Mouse (Mus musculus) erythroid progenitor cell, adult 5-6 weeks (primary cell): ENCODE data around the gene Hmcn2. TPM values are rescaled to one million over a fixed set of nuclear protein-coding genes. Genes with fewer than 3 reads are reported as not detected.

ENCODE experiments used
- ATAC-seq: replicated peaks from 2 replicates; pipeline ENCODE4 v1.8.0; 2016; ENCODE audit warnings: moderate number of reproducible peaks, mild to moderate bottlenecking, moderate TSS enrichment, inconsistent platforms; ENCODE audit not compliant: poor library complexity, low FRiP score, severe bottlenecking
- total RNA-seq, 2 experiments: library from RNA; stranded (forward) in 1 of 2; stranded (reverse) in 1 of 2; fragments of 150-400 nt in 1 of 2; fragments of 186-747, 209-891 nt in 1 of 2; gene quantifications; 2 replicates each; pipeline versions ENCODE4 v1.2.3 to v1.2.4; 2015 to 2017; ENCODE audit warnings: low replicate concordance in 2 of 2

Gene Hmcn2
- total RNA-seq, 2 experiments from 2014 or later: not detected

DNA sequence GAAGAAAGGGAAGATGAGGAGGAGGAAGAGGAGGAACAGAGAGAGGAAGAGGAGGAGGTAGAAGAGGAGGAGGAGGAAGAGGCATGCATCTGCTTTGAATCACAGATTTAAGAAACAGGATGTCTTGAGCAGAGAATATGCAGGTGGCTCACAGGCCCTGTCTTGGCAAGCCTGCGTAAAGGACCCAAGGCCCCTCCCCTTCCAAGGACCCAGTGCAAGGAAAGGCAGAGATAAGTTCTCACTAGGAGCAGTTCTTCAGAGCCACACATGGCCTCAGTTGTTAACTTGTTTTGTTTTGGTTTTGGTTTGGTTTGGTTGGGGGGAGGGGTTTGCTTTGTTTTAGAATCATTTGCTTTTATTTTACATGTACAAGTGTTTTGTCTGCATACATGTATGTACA lies 137.3 kb downstream of the Hmcn2 start:
- ATAC-seq: no peak

DNA sequence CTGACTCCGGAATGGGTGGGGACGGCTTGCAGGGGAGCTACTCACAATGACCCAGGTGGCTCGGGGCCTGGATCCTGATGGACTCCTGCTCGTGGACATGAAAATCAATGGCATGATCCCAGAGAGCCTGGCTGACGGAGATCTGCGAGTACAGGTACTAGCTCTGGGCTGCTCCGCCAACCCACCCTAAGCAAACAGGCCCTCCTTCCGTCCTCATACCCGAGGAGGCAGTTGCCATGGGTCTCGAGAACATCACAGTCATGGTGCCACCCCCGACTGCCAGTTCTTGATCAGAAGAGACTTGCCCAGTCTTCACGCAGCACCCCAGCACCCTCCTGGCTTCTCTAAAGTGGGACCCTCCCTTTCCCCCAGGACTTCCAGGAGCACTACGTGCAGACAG lies 138.8 kb downstream of the Hmcn2 start:
- no peak for ATAC-seq

DNA sequence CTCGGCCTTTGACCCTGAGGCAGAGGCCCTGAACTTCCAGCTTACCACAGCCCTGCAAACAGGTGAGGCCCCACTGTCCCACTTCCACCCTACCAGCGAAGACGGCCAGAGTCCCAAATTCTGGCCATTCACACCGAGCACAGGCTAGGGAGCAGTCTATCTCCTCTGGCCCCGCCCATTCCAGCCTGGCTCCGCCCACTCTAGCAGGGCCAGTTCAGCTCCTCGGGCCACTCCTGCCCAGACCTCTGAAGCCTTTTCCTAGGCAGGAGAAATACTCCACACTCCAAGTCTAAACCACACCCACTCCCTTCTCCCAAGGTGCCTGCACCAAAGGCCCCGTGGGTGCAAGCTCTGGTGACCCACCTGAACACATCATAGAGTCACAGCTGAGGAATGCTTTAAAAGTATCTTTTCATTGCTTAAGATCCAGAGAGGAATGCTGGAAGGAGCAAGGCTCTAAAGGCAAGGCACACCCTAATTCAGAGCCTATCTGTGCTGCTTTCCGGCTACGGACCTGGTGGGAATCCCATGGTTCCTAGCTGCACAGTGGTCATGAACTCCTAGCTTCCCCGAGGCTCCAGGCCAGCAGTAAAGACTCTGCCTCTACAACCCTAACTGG lies 139.5 kb downstream of the Hmcn2 start:
- no peak for ATAC-seq

DNA sequence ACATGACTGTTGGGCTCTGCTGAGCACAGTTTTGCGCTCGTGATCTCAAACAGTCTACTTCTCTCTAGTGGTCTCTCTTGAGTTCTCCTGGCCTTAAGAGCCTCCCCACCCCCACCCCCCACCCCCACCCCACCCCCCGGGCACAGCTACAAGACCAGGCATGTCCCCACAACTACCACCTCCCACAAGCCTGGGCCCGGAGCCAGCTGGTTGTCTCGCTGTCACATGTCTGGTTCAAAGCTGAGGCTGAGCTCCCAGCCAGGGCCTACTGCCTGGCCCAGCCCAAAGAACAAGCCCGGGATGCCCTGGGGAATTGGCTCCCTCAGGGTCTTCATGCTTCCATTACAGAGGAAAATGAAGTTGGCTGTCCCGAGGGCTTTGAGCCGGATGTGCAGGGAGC lies 140.1 kb downstream of the Hmcn2 start:
- no peak for ATAC-seq

DNA sequence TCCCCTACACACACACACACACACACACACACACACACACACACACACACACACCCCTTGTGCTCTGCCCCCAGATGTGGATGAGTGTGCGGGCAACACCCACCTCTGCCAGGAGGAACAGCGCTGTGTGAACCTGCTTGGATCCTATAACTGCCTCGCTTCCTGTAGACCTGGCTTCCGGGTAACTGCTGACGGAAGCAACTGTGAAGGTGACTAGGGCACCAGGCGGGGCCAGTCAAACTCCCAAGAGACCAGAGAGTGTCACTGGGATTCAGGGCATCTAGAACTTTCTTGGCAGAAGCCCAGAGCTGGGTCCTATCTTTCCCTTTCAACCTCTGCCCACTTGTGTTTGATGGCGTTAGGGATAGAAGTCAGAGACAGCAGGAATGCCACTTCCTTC lies 141.2 kb downstream of the Hmcn2 start:
- ATAC-seq: no peak

DNA sequence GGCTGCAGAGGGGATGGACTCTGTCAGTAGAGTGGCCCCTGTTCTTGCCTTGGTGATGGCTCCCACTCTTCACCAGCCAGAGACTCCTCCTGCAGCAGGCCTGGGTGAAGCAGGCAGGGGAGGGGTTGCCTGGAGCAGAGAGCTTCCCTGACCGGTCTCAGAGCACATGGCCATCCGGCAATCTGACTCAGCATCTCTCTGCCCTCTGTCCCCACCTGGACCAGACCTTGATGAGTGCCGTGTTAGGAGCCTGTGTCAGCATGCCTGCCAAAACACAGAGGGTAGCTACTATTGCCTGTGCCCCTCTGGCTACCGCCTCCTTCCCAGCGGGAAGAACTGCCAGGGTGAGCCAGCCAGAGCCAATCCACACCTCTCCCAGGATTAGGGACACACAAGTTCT lies 144.2 kb downstream of the Hmcn2 start:
- no peak for ATAC-seq

DNA sequence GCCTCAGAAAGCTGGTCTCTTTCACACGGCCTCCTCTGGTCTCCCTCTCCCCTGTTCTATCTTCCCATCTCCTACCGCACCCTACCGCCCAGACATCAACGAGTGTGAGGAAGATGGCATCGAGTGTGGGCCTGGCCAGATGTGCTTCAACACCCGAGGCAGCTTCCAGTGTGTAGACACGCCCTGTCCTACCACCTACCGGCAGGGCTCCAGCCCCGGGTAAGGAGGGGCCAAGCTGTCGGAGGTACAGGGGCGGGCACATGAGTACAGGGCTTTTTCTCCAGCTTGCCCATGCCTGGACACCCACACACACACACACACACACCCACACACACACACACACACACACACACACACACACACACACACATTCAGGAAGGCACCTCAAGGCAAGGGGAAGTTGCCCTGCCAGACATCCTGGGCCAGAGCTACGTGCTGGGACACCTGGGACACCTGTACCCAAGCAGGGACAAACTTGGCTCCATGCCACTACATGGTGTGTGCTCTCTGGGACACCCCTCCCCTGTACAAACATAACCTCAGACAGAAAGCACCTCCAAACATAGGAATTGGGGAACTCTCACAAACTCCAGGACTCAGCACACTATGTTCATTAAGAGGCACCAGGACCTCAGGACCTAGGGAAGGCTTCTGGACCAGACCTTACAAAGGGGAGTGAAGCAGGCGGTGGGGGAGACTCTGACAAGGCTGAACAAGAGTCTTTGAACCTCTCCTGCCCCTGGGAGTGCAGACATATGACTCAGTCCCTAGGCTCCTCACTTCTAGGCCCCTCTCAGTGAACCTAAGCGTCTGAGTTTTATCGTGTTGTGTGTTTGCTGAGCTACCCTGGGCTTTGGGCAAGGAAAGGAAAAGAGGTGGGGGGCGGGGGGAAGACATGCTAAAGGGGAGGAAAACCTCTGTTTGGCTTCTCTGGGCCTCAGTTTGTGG lies 145.0 kb downstream of the Hmcn2 start:
- ATAC-seq: no peak

DNA sequence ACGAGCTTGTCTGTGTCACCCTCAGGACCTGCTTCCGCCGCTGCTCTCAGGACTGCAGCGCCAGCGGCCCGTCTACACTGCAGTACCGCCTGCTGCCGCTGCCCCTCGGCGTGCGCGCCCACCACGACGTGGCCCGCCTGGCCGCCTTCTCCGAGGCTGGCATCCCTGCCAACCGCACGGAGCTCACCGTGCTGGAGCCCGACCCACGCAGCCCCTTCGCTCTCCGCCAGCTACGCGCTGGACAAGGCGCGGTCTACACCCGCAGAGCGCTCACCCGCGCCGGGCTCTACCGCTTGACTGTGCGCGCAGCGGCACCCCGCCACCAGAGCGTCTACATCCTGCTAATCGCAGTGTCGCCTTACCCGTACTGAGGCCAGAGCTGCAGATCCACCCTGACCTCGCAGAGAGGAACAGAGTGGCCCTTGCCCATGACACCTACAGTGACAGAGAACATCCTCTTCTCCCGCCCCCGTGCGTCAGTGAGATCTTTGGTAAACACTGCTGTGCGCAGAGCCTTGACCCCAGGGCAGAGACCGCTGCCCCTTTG lies 145.9 kb downstream of the Hmcn2 start:
- no peak for ATAC-seq

DNA sequence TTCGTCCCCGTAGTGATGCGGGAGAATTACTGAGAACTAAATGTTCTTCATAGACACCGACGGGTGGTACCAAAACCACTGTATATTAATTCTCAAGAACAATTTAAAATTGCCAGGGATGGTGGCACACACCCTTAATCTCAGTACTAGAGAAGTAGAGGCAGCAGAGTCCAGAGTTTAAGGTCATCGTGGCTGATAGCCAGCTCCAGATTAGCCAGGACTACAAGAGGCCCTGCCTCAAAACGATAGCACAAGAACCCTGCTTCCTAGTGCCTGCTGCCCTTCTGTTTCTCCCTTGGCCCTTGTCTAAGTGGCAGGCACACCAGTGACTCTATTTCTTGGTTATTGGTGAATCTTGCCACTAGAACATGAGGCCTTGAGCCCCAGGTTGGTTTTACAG lies 146.7 kb downstream of the Hmcn2 start:
- ATAC-seq: no peak

DNA sequence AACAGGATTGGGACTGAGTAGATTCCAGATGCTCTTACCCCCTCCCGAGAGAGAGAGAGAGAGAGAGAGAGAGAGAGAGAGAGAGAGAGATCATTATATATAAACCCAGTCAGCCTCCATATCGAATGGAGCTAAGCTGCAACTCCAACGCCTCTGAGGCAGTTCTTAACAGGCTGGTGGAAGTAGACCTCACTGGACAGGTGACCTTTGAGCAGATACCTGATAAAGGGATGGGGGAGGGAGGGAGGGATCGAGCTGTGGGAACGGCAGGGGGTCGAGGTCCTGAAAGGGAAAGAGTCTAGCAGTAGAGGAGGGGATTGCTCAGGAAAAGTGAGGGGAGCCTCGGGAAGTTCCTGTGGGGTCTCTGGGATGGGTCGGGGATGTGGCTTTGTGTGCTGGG lies 147.8 kb downstream of the Hmcn2 start:
- no peak for ATAC-seq

DNA sequence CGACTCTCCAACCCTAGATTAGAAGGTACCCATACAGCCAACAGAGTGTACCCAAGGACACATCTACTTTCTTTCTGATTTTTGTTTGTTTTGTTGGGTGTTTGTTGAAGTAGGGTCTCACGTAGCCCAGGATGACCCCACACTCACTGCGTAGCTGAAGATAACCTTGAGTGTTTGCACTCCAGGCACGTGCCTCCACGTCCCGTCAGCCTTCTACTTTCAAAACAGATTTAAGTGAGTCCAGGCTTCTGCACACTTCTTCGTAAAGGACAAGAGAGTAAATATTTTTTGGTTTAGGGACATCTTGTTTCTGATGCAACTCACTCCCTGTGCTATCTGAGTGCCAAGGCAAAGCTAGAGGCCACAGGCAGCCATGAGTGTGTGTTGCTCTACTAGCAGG lies 149.0 kb downstream of the Hmcn2 start:
- no peak for ATAC-seq

DNA sequence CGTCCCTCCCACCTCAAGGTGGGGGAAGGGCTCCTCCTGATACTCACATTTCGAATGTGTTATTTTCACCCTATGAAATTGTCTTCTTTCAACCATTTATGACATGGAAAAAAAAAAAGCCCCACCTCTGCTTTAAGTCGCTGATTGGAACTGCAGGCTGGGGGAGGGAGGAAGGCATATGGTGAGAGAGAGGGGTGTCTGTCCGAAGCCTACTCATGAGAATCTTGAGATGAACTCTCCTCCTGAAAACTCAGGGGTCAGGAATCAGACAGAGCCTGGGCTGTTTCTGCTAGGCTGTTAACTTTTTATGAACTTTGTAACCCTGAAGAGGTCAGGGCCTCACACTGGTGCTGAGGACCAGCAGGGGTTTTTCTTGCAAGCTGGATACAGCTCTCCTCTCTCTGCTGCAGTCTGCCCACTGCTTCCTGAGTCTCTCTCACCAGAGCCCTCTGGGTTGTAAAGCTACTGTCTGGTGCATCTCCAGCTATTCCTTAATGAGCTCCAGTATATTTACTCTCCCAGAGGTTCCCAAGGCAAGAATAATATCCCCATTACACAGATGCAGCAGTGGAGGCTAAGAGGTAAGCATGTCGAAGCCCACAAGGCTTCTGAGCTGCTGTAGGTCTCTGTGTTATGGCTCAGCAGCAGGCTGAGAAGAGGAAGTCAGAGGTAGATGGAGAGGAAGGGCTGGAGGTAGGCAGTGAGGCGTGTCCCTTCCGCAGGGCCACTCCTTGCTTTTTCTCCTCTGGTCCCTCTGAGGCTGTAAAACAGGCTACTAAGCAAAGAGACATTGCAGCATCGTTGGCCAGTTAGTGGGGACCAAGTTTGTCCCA lies 149.7 kb downstream of the Hmcn2 start:
- ATAC-seq: no peak

DNA sequence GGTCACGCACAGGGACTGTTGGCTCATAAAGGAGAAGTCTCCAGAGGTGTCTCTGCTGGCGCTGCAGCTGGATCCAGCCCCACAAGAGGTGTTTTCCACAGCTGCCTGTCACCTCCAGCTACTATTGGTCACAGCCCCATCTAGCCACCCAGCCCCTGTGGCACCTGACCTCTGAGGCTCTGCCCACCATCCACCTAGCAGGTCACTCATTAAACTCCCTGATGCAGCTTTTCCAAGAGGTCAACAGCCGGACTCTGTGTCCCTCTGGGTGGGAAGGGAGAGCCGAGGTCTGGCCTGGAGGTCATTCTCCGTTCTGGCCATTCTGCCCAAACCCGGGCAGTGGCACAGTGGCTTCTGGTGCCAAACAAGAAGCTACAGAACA lies 150.3 kb downstream of the Hmcn2 start:
- ATAC-seq: no peak

DNA sequence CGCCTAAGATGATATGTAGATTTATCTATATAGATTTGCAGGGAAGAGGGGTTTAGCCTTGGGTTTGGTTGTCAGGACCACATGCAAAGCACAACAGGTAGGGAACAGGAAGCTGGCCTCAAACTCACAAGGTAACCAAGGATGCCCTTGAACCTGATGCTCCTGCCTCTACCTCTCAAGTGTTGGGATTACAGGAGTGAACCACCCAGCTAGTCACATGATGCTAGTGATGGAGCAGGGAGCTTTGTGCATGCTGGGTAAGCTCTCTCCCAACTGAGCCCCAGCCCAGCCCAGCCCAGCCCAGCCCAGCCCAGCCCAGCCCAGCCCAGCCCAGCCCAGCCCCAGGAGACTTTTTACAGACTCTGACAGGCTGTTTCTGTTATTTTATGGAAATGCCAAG lies 153.2 kb downstream of the Hmcn2 start:
- no peak for ATAC-seq

DNA sequence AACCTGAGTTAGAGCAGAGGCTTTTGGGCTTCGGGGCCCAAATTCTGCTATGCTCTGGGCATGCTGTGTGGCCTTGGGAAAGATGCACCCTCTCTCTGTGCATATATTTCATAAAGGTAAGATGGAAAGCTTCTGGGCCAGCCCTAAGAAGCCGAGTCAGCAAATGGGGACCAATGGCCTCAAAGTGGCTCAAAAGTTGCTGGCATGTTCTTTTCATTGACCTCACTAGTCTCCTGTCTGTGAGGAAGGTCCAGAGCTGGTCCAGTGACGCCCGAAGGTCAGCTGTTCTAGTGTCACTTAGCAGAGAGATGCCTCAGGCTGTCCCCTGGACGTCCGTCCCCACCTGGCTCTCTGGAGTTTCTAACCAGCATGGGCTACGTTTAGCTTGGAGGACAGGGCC lies 154.6 kb downstream of the Hmcn2 start:
- no peak for ATAC-seq

DNA sequence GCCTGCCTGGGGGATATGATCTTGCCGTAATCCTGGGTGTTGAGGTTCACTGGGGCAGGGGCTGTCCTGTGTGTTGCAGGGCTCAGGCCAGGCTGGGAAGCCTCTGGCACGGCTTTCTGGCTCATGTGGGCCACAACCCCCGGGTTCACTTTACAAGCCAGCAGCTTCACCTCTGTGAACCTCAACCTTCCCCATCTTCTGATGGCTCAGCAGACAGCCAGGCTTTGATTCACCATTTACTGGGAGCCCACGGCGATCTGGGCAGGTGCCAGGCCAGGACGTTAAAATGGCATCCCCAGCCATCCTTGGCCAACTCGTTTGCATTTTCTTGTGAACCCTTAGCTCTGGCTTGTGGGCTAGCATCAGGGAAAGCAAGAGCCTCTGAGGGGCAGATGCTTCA lies 155.3 kb downstream of the Hmcn2 start:
- no peak for ATAC-seq

DNA sequence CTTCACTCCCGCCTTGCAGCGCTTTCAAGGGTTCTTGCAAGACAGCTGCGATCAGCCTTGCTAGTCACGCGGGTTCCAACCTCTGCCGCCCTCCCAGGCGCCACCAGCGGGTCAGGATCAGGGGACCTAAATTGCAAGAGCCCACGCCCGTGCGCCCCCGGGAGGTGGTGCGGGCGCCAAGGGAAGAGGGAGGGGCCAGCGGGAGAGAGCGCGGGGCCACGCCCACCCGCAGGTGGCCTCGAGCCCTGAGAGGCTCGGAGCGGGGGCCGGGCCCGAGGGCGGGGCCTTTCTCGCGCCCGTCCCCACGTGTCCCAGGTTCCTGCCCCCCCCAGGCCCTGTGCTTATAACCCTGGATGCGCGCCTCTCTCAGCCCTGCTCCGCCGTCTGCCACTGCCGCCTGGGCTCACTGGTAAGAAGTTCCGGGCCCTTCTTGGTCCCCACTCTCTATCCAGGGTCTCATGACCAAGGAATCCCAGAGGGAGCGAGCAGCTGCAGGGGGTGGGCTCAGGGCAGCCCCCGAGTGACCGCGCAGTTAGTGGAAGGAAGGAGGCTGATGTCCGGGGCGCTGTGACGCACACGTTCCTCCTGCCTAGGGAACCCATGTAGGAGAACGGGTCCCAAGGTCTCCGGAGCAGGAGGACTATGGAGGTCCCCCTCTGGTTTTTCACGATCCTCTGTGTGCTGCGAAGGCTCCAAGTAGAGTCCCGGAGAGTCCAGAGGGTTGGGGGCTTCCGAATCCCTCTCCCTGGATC lies 155.9 kb downstream of the Hmcn2 start, which contains the start of gene Ass1:
Ass1 (plus strand) TSS at position 277 of the 752 bp plus-strand sequence.
- 0 out of 2 replicates have a peak, but pooled peaks have one; percentile 21 for ATAC-seq

DNA sequence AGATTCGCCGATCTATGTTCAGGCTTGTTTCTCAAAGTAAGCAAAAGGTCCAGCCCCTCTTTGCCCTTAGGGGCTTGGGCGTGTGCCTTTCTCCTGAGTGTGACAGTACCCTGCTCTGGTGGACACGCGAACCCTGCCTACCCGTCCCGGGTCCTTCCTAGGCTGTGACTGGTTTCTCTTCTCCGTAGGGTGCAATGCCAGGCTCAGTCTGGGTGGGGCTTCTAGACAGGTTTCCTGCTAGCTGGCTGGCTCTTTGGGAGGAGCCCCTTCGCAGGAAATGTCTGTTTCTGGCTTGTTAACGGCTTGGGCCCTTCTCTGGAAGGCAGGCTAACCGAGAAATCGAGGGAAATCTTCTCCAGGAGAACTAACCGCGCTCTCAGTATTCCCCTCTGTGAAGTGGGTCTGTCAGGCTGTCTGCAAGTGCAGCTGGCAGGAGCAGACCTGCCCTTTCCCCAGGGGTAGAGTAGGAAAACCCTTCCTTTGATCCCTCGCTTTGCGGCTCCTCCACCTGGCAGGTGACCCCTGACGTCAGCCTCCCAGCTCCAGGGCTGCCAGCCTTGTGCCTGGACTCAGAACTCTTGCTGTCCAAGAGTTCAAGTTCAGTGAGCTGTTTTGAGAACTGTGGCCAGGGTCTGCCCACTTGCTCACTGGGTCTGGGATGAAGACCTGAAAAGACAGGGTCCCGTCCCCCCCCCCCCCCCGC lies 156.6 kb downstream of the Hmcn2 start:
- ATAC-seq: no peak

DNA sequence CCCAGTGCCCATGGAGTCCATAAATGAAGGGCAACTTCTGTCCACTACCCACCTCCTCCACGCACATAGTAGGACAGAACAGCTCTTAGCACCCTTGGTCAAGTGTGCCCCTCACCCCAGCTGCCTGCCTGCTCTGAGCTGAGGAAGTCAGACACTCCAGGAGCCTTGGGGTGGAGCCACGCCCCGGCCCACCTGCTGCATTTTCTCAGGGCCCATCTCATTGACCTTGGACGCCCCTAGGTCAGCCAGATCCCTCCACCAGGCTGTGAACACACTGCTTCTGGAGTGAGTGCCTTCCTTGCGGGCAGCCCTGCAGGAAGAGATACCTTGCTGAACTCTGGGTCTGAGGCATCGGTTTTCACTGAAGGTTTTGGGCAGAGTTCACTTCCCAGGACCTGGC lies 157.4 kb downstream of the Hmcn2 start:
- ATAC-seq: no peak
